Mouse (Mus musculus): ENCODE data around the gene Fndc3a. TPM values are rescaled to one million over a fixed set of nuclear protein-coding genes. Genes with fewer than 3 reads are reported as not detected.

The Fndc3a gene
- total and polyA plus RNA-seq, 2 experiments from 2014 or later, result 45.2 to 51.8 TPM

GRCm38 (mm10) chr14:72684857-72685370 is 24.9 kb downstream of the Fndc3a start:
- no peaks in the 10 kb centered on the region for H3K9me3 ChIP-seq (ENCODE audit: low read length)
- DNase-seq (ENCODE audit: low spot score) (no peak), ATAC-seq (no peak)
- H3K36me3 ChIP-seq (ENCODE audit: insufficient read depth, low read length), result no peaks in the 10 kb centered on the region
- no peak overlapping the region for H3K4me3 ChIP-seq (ENCODE audit: low read length)
- no peaks in the 10 kb centered on the region for H3K4me1 ChIP-seq (ENCODE audit: insufficient read depth, low read length)
- no peak overlapping the region for H3K4me2 ChIP-seq (ENCODE audit: low read depth, low read length)
- no peak for TF ChIP-seq CTCF (IDR thresholded peaks at IDR 0.05; ENCODE audit: low read depth)
- H3K27ac ChIP-seq, result no peak overlapping the region
- H3K27me3 ChIP-seq (ENCODE audit: insufficient read depth, low read length), result no peaks in the 10 kb centered on the region
- H3K9ac ChIP-seq (replicated peaks; ENCODE audit: low read length), result no peak overlapping the region
- WGBS, result 95% methylated on average over 4 of the region's 4 CpGs

- no peak overlapping the region for H3K27ac ChIP-seq
- H3K36me3 ChIP-seq (ENCODE audit: insufficient read depth, low read length), result no peaks in the 10 kb centered on the region
- TF ChIP-seq CTCF (IDR thresholded peaks at IDR 0.05; ENCODE audit: low read depth), result no peak
- WGBS, result 74% methylated on average over 3 of the region's 3 CpGs
- H3K4me3 ChIP-seq (ENCODE audit: low read length), result no peak overlapping the region
- no peak overlapping the region for H3K4me2 ChIP-seq (ENCODE audit: low read depth, low read length)
- H3K4me1 ChIP-seq (ENCODE audit: insufficient read depth, low read length), result no peaks in the 10 kb centered on the region
- ATAC-seq (no peak), DNase-seq (ENCODE audit: low spot score) (no peak)
- H3K27me3 ChIP-seq (ENCODE audit: insufficient read depth, low read length), result no peaks in the 10 kb centered on the region
- no peak overlapping the region for H3K9ac ChIP-seq (replicated peaks; ENCODE audit: low read length)
- H3K9me3 ChIP-seq (ENCODE audit: low read length), result no peaks in the 10 kb centered on the region
Measured at GRCm38 (mm10) chr14:72677247-72677646, 32.6 kb downstream of the Fndc3a start.

GRCm38 (mm10) chr14:72671911-72672310 is 37.9 kb downstream of the Fndc3a start:
- H3K27ac ChIP-seq, result no peak overlapping the region
- no peaks in the 10 kb centered on the region for H3K9me3 ChIP-seq (ENCODE audit: low read length)
- WGBS, result 96% methylated on average over 3 of the region's 3 CpGs
- no peak overlapping the region for H3K9ac ChIP-seq (replicated peaks; ENCODE audit: low read length)
- no peak for TF ChIP-seq CTCF (IDR thresholded peaks at IDR 0.05; ENCODE audit: low read depth)
- H3K27me3 ChIP-seq (ENCODE audit: insufficient read depth, low read length), result no peaks in the 10 kb centered on the region
- H3K4me3 ChIP-seq (ENCODE audit: low read length), result no peak overlapping the region
- H3K4me1 ChIP-seq (ENCODE audit: insufficient read depth, low read length), result no peaks in the 10 kb centered on the region
- ATAC-seq (no peak), DNase-seq (ENCODE audit: low spot score) (no peak)
- no peak overlapping the region for H3K4me2 ChIP-seq (ENCODE audit: low read depth, low read length)
- H3K36me3 ChIP-seq (ENCODE audit: insufficient read depth, low read length), result no peaks in the 10 kb centered on the region

- Histone ChIP-seq H3K4me1 (ENCODE audit: insufficient read depth, low read length) (no peaks in the 10 kb centered on the region), H3K9ac (replicated peaks; ENCODE audit: low read length) (no peak overlapping the region), H3K27me3 (ENCODE audit: insufficient read depth, low read length) (no peaks in the 10 kb centered on the region), H3K9me3 (ENCODE audit: low read length) (no peaks in the 10 kb centered on the region), H3K4me2 (ENCODE audit: low read depth, low read length) (no peak overlapping the region), H3K36me3 (ENCODE audit: insufficient read depth, low read length) (no peaks in the 10 kb centered on the region), H3K27ac (no peak overlapping the region), H3K4me3 (ENCODE audit: low read length) (no peak overlapping the region)
- no peak for TF ChIP-seq CTCF (IDR thresholded peaks at IDR 0.05; ENCODE audit: low read depth)
- ATAC-seq (no peak), DNase-seq (ENCODE audit: low spot score) (no peak)
- WGBS, result 95% methylated on average over 2 of the region's 2 CpGs
Measured at GRCm38 (mm10) chr14:72670987-72671386, 38.8 kb downstream of the Fndc3a start.

GRCm38 (mm10) chr14:72649268-72649667 is 60.5 kb downstream of the Fndc3a start:
- H3K27ac ChIP-seq, result no peak overlapping the region
- no peaks in the 10 kb centered on the region for H3K9me3 ChIP-seq (ENCODE audit: low read length)
- no peak overlapping the region for H3K9ac ChIP-seq (replicated peaks; ENCODE audit: low read length)
- no peak overlapping the region for H3K4me3 ChIP-seq (ENCODE audit: low read length)
- TF ChIP-seq CTCF (IDR thresholded peaks at IDR 0.05; ENCODE audit: low read depth), result no peak
- no peak overlapping the region for H3K4me2 ChIP-seq (ENCODE audit: low read depth, low read length)
- H3K4me1 ChIP-seq (ENCODE audit: insufficient read depth, low read length), result no peaks in the 10 kb centered on the region
- no peaks in the 10 kb centered on the region; the same call in none of the 2 replicates for H3K36me3 ChIP-seq (ENCODE audit: insufficient read depth, low read length)
- ATAC-seq (no peak), DNase-seq (ENCODE audit: low spot score) (no peak)
- no peaks in the 10 kb centered on the region for H3K27me3 ChIP-seq (ENCODE audit: insufficient read depth, low read length)

GRCm38 (mm10) chr14:72645512-72645911 is 64.3 kb downstream of the Fndc3a start:
- Histone ChIP-seq H3K4me2 (ENCODE audit: low read depth, low read length) (no peak overlapping the region), H3K27me3 (ENCODE audit: insufficient read depth, low read length) (no peaks in the 10 kb centered on the region), H3K36me3 (ENCODE audit: insufficient read depth, low read length) (no peaks in the 10 kb centered on the region; the same call in none of the 2 replicates), H3K4me1 (ENCODE audit: insufficient read depth, low read length) (no peaks in the 10 kb centered on the region), H3K9me3 (ENCODE audit: low read length) (no peaks in the 10 kb centered on the region), H3K27ac (no peak overlapping the region), H3K9ac (replicated peaks; ENCODE audit: low read length) (no peak overlapping the region), H3K4me3 (ENCODE audit: low read length) (no peak overlapping the region)
- TF ChIP-seq CTCF (IDR thresholded peaks at IDR 0.05; ENCODE audit: low read depth), result no peak
- DNase-seq (ENCODE audit: low spot score), result no peak
- no peak for ATAC-seq

GRCm38 (mm10) chr14:72644620-72645019 is 65.2 kb downstream of the Fndc3a start:
- no peak overlapping the region for H3K27ac ChIP-seq
- 97% methylated on average over 1 of the region's 1 CpGs for WGBS
- no peaks in the 10 kb centered on the region for H3K9me3 ChIP-seq (ENCODE audit: low read length)
- ATAC-seq (no peak), DNase-seq (ENCODE audit: low spot score) (no peak)
- no peaks in the 10 kb centered on the region for H3K27me3 ChIP-seq (ENCODE audit: insufficient read depth, low read length)
- no peak overlapping the region for H3K4me3 ChIP-seq (ENCODE audit: low read length)
- no peak for TF ChIP-seq CTCF (IDR thresholded peaks at IDR 0.05; ENCODE audit: low read depth)
- no peak overlapping the region for H3K4me2 ChIP-seq (ENCODE audit: low read depth, low read length)
- H3K4me1 ChIP-seq (ENCODE audit: insufficient read depth, low read length), result no peaks in the 10 kb centered on the region
- H3K36me3 ChIP-seq (ENCODE audit: insufficient read depth, low read length), result no peaks in the 10 kb centered on the region; the same call in none of the 2 replicates
- no peak overlapping the region for H3K9ac ChIP-seq (replicated peaks; ENCODE audit: low read length)

All from hindbrain, postnatal 0 days (tissue).